Comparison of ENCODE assay signal across 20 mouse cellular contexts in the genomic region with DNA sequence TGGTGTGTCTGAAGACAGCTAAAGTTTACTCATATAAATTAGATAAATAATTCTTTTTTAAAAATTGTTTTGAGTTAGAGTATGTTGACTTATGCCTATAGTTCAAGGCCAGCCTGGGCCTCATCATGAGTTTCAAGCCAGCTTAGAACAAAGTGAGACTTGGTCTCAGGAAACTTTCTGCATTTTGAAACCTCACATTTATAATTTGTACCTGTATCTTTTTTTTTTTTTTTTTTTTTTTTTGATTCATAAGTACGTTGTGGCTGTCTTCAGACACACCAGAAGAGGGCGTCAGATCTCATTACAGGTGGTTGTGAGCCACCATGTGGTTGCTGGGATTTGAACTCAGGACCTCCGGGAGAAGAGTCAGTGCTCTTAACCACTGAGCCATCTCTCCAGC.
"Had no signal": no experiment of that assay in that cellular context is flagged by ENCODE, and none has a peak within 500 bp of the region (broad histone marks: within the 10 kb centered on the region; RNA-seq: fewer than 3 reads in every experiment).

No protein-coding gene starts in this region.

- H3K36me3 ChIP-seq: midbrain, embryonic 15.5 days had no signal

- H3K27me3 ChIP-seq: kidney, embryonic 15.5 days; liver, embryonic 13.5 days; megakaryocyte, embryonic 14.5 days; midbrain, embryonic 15.5 days; neural tube, embryonic 12.5 days; neural tube, embryonic 15.5 days had no signal

- H3K9ac ChIP-seq: kidney, embryonic 15.5 days; liver, embryonic 13.5 days; midbrain, embryonic 15.5 days; neural tube, embryonic 12.5 days; neural tube, embryonic 15.5 days had no signal

- DNase-seq: kidney, adult 11 months; kidney, adult 8-10 months; kidney, postnatal 14 days; kidney, postnatal 4 days; layer of hippocampus, adult 9-11 months; liver, embryonic 13.5 days; lung, adult 2 months; lung, postnatal 36 days; right cerebral cortex, adult 18-20 months; right cerebral cortex, postnatal 14 days; right cerebral cortex, postnatal 4 days; thymus, adult 18-20 months; thymus, postnatal 36 days had no signal

- H3K4me3 ChIP-seq: kidney, embryonic 15.5 days; liver, embryonic 13.5 days; midbrain, embryonic 10.5 days; midbrain, embryonic 15.5 days; neural tube, embryonic 12.5 days; neural tube, embryonic 15.5 days had no signal

- ATAC-seq: lung, postnatal 0 days; midbrain, embryonic 15.5 days had no signal

- H3K4me2 ChIP-seq: kidney, embryonic 15.5 days; liver, embryonic 13.5 days; midbrain, embryonic 15.5 days; neural tube, embryonic 12.5 days; neural tube, embryonic 15.5 days had no signal

- H3K4me1 ChIP-seq: midbrain, embryonic 10.5 days; neural tube, embryonic 12.5 days; neural tube, embryonic 15.5 days had no signal

- H3K27ac ChIP-seq: kidney, embryonic 15.5 days; liver, embryonic 13.5 days; midbrain, embryonic 10.5 days; midbrain, embryonic 15.5 days; neural tube, embryonic 12.5 days; neural tube, embryonic 15.5 days had no signal

- H3K9me3 ChIP-seq: kidney, embryonic 15.5 days; liver, embryonic 13.5 days; megakaryocyte, embryonic 14.5 days; midbrain, embryonic 10.5 days; midbrain, embryonic 15.5 days; neural tube, embryonic 12.5 days; neural tube, embryonic 15.5 days had no signal
